Mouse (Mus musculus): ENCODE data around the gene Poc1a. TPM values are rescaled to one million over a fixed set of nuclear protein-coding genes. Genes with fewer than 3 reads are reported as not detected.

Gene Poc1a
- polyA plus RNA-seq, 1 experiment, result 24.3 TPM

GRCm38 (mm10) chr9:106327125-106327809 lies 46.4 kb downstream of the Poc1a start:
- Histone ChIP-seq H3K36me3 (ENCODE audit: control insufficient read depth, insufficient read depth, low read length, poor library complexity, severe bottlenecking) (no peaks in the 10 kb centered on the region), H3K27ac (ENCODE audit: insufficient read depth, low read length) (no peak overlapping the region), H3K9ac (ENCODE audit: low read depth, poor library complexity, severe bottlenecking) (no peak overlapping the region), H3K9me3 (replicated peaks; ENCODE audit: control insufficient read depth, insufficient read depth, low read length, poor library complexity, severe bottlenecking) (no peaks in the 10 kb centered on the region), H3K4me1 (ENCODE audit: control insufficient read depth, insufficient read depth, low read length) (peaks cover 2% of the 10 kb centered on the region), H3K27me3 (ENCODE audit: control insufficient read depth, insufficient read depth, low read length, poor library complexity, severe bottlenecking) (no peaks in the 10 kb centered on the region), H3K4me3 (ENCODE audit: low read depth, low read length) (no peak overlapping the region)
- no peak for TF ChIP-seq CTCF (IDR thresholded peaks at IDR 0.05; ENCODE audit: low read depth, low read length)

GRCm38 (mm10) chr9:106328068-106328610 lies 47.3 kb downstream of the Poc1a start:
- Histone ChIP-seq H3K27ac (ENCODE audit: insufficient read depth, low read length) (no peak overlapping the region), H3K9ac (ENCODE audit: low read depth, poor library complexity, severe bottlenecking) (no peak overlapping the region), H3K36me3 (ENCODE audit: control insufficient read depth, insufficient read depth, low read length, poor library complexity, severe bottlenecking) (no peaks in the 10 kb centered on the region), H3K4me3 (ENCODE audit: low read depth, low read length) (no peak overlapping the region), H3K9me3 (replicated peaks; ENCODE audit: control insufficient read depth, insufficient read depth, low read length, poor library complexity, severe bottlenecking) (no peaks in the 10 kb centered on the region), H3K4me1 (ENCODE audit: control insufficient read depth, insufficient read depth, low read length) (no peaks in the 10 kb centered on the region), H3K27me3 (ENCODE audit: control insufficient read depth, insufficient read depth, low read length, poor library complexity, severe bottlenecking) (no peaks in the 10 kb centered on the region)
- TF ChIP-seq POLR2A (IDR thresholded peaks at IDR 0.05; ENCODE audit: insufficient read depth, low read length) (no peak), EP300 (IDR thresholded peaks at IDR 0.05; ENCODE audit: insufficient read depth, low read depth, low read length) (no peak), CTCF (IDR thresholded peaks at IDR 0.05; ENCODE audit: low read depth, low read length) (no peak)

- Histone ChIP-seq H3K27ac (ENCODE audit: insufficient read depth, low read length) (no peak overlapping the region), H3K27me3 (ENCODE audit: control insufficient read depth, insufficient read depth, low read length, poor library complexity, severe bottlenecking) (no peaks in the 10 kb centered on the region), H3K4me3 (ENCODE audit: low read depth, low read length) (no peak overlapping the region), H3K9me3 (replicated peaks; ENCODE audit: control insufficient read depth, insufficient read depth, low read length, poor library complexity, severe bottlenecking) (no peaks in the 10 kb centered on the region), H3K36me3 (ENCODE audit: control insufficient read depth, insufficient read depth, low read length, poor library complexity, severe bottlenecking) (no peaks in the 10 kb centered on the region), H3K4me1 (ENCODE audit: control insufficient read depth, insufficient read depth, low read length) (no peaks in the 10 kb centered on the region), H3K9ac (ENCODE audit: low read depth, poor library complexity, severe bottlenecking) (no peak overlapping the region)
- no peak for TF ChIP-seq EP300 (IDR thresholded peaks at IDR 0.05; ENCODE audit: insufficient read depth, low read depth, low read length)
- TF ChIP-seq CTCF (IDR thresholded peaks at IDR 0.05; ENCODE audit: low read depth, low read length), result no peak
- TF ChIP-seq POLR2A (IDR thresholded peaks at IDR 0.05; ENCODE audit: insufficient read depth, low read length), result no peak
Observed at GRCm38 (mm10) chr9:106328772-106329511, 48.1 kb downstream of the Poc1a start.

- no peaks in the 10 kb centered on the region for H3K36me3 ChIP-seq (ENCODE audit: control insufficient read depth, insufficient read depth, low read length, poor library complexity, severe bottlenecking)
- no peaks in the 10 kb centered on the region for H3K9me3 ChIP-seq (replicated peaks; ENCODE audit: control insufficient read depth, insufficient read depth, low read length, poor library complexity, severe bottlenecking)
- no peak overlapping the region for H3K27ac ChIP-seq (ENCODE audit: insufficient read depth, low read length)
- TF ChIP-seq EP300 (IDR thresholded peaks at IDR 0.05; ENCODE audit: insufficient read depth, low read depth, low read length), result no peak
- TF ChIP-seq CTCF (IDR thresholded peaks at IDR 0.05; ENCODE audit: low read depth, low read length), result no peak
- TF ChIP-seq POLR2A (IDR thresholded peaks at IDR 0.05; ENCODE audit: insufficient read depth, low read length), result no peak
- no peaks in the 10 kb centered on the region for H3K27me3 ChIP-seq (ENCODE audit: control insufficient read depth, insufficient read depth, low read length, poor library complexity, severe bottlenecking)
- no peak overlapping the region for H3K9ac ChIP-seq (ENCODE audit: low read depth, poor library complexity, severe bottlenecking)
- no peaks in the 10 kb centered on the region for H3K4me1 ChIP-seq (ENCODE audit: control insufficient read depth, insufficient read depth, low read length)
- H3K4me3 ChIP-seq (ENCODE audit: low read depth, low read length), result no peak overlapping the region
Observed at GRCm38 (mm10) chr9:106332746-106333145, 51.9 kb downstream of the Poc1a start.

- Histone ChIP-seq H3K27ac (ENCODE audit: insufficient read depth, low read length) (no peak overlapping the region), H3K9me3 (replicated peaks; ENCODE audit: control insufficient read depth, insufficient read depth, low read length, poor library complexity, severe bottlenecking) (no peaks in the 10 kb centered on the region), H3K4me1 (ENCODE audit: control insufficient read depth, insufficient read depth, low read length) (peaks cover 15% of the 10 kb centered on the region), H3K4me3 (ENCODE audit: low read depth, low read length) (no peak overlapping the region), H3K36me3 (ENCODE audit: control insufficient read depth, insufficient read depth, low read length, poor library complexity, severe bottlenecking) (no peaks in the 10 kb centered on the region), H3K27me3 (ENCODE audit: control insufficient read depth, insufficient read depth, low read length, poor library complexity, severe bottlenecking) (no peaks in the 10 kb centered on the region), H3K9ac (ENCODE audit: low read depth, poor library complexity, severe bottlenecking) (no peak overlapping the region)
- TF ChIP-seq CTCF (IDR thresholded peaks at IDR 0.05; ENCODE audit: low read depth, low read length) (no peak), POLR2A (IDR thresholded peaks at IDR 0.05; ENCODE audit: insufficient read depth, low read length) (no peak), EP300 (IDR thresholded peaks at IDR 0.05; ENCODE audit: insufficient read depth, low read depth, low read length) (no peak)
Observed at GRCm38 (mm10) chr9:106337620-106338019, 56.8 kb downstream of the Poc1a start.
